Mouse (Mus musculus) kidney, adult 2 months (tissue): ENCODE measurements around the gene Fzr1. TPM values are rescaled to one million over a fixed set of nuclear protein-coding genes. Genes with fewer than 3 reads are reported as not detected.

Experiments
- DNase-seq: peaks from one replicate; pipeline ENCODE4 v3.0.0; 2021
- H3K27ac ChIP-seq: fragments of 200-500 bp; 2 replicates; pipeline ENCODE4 v1.5.1; 2012; ENCODE audit warnings: low read depth, low read length, control low read depth, inconsistent platforms; ENCODE audit not compliant: insufficient read depth
- H3K27me3 ChIP-seq: fragments of 200-500 bp; replicated peaks from 2 replicates; pipeline ENCODE4 v1.6.1; 2012; ENCODE audit warnings: mild to moderate bottlenecking, moderate library complexity, low read length, inconsistent platforms; ENCODE audit not compliant: control insufficient read depth, insufficient read depth
- H3K36me3 ChIP-seq: fragments of 200-500 bp; 2 replicates; pipeline ENCODE4 v1.6.1; 2012; ENCODE audit warnings: mild to moderate bottlenecking, moderate library complexity, low read length, inconsistent platforms; ENCODE audit not compliant: control insufficient read depth, insufficient read depth
- H3K4me1 ChIP-seq: fragments of 200-500 bp; 2 replicates; pipeline ENCODE4 v1.6.1; 2011; ENCODE audit warnings: low read length; ENCODE audit not compliant: control insufficient read depth, insufficient read depth
- H3K4me3 ChIP-seq: fragments of 200-500 bp; 2 replicates; pipeline ENCODE4 v1.5.1; 2011; ENCODE audit warnings: mild to moderate bottlenecking, low read depth, low read length, control low read depth; ENCODE audit not compliant: insufficient read depth
- CTCF ChIP-seq: fragments of 200-500 bp; conservative IDR thresholded peaks from 2 replicates; pipeline ENCODE4 v1.5.1; 2011; ENCODE audit warnings: low read depth, mild to moderate bottlenecking, control low read depth, low read length, moderate library complexity, mixed read lengths; ENCODE audit not compliant: insufficient read depth, insufficient read length
- POLR2A ChIP-seq: fragments of 200-500 bp; IDR thresholded peaks from one replicate; pipeline ENCODE4 v1.6.1; 2011; ENCODE audit warnings: low read depth, low read length, control low read depth
- WGBS: fragments of 180-500 bp; shearing (Covaris S2); methylation state at CpG from one replicate; pipeline ENCODE4 v1.1.7; 2018; 5-methylcytosine and 5-hydroxymethylcytosine counted together
- polyA plus RNA-seq: library from polyadenylated mRNA; depleted of rRNA; stranded (reverse); fragments of >200 nt; gene quantifications from 2 replicates; pipeline ENCODE4 v1.2.3, GENCODE M21; 2012; rRNA removed

Fzr1 gene
- polyA plus RNA-seq = 41.1 and 49.8 TPM in 2 replicates

DNA sequence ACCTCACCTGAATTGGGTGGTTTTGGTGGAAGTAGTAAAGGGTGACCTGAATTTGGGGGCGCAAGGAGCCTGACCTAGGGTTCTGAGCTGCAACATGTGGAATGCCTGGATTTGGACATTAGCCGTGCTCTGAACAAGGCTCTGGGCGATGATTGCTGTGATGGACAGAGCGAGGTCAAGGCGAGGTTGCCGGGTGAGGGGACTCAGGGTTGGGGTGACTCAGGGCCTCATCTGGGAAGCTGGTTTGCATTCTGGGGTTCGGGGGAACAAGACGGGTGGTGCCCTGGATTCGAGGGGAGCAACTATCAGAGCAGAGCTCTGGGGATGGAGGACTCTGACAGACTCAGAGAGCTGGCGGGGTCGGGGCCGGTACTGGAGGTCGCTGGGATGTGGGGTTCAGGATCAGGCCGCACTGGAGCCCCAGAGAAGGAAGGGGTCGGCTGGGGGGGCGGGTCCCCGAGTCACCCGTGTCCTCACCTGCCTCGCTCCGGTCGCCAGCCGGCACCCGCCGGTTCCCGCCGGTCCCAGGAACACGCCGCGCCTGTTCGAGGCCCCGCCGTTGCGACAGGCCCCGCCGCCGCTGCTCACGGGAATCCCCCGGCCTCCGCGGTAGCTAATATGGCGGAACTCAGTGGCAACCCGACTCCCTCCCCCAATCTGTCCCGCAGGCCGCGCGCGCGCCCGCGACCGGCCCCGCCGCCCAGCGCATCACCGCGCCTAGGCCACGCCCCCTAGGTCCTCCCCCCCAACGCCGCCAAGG lies at the start of gene Fzr1:
TSS of gene Fzr1 (minus strand) at position 724 of the 760 bp plus-strand sequence.
- DNase-seq = no peak
- H3K4me3 ChIP-seq = peak within 1 kb of the TSS; percentile 79
- H3K27ac ChIP-seq = peak within 1 kb of the TSS; percentile 26
- TF ChIP-seq POLR2A = peak; percentile 25
- TF ChIP-seq CTCF = no peak
- 1% methylated on average over 51 of the region's 59 CpGs for WGBS
- peaks cover 16% of the 10 kb centered on the region; the same call in 1 of the 2 replicates for H3K4me1 ChIP-seq
- no peaks in the 10 kb centered on the region for H3K27me3 ChIP-seq
- H3K36me3 ChIP-seq = no peaks in the 10 kb centered on the region

DNA sequence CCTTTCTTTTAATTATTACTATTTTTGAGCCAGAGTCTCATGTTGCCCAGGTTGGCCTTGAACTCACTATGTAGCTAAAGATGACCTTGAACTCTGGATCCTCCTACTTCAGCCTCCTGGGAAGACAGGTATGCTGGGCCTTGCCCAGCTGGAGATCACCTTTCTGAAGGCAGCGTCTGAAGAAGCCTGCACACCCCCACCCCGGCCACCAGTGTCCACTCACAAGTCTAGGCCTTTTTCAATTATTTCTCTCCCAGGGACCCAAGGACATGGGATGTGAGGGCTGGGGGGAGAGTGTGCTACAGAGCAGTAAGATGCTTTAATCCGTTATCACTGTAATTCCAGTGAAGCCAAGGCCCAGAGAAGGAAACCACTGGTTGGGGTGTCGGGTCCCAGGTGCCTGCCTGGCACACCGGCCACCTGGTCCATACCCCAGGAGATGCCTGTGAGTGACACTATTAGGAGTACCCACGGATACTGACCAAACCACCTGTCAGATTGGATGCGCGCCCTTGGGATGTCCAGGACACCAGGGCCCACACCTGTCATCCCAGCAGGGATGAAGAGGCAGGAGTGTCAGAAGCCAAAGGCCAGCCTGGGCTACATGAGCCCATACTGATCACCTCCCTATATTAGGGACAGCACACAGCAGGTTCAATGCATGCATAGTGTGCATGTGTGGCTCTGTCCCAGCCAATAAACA lies 49.6 kb upstream of the Fzr1 start:
- Histone ChIP-seq H3K27me3 (no peaks in the 10 kb centered on the region), H3K4me3 (no peak overlapping the region), H3K4me1 (peaks cover 37% of the 10 kb centered on the region), H3K27ac (peak overlapping the region; percentile 69), H3K36me3 (no peaks in the 10 kb centered on the region)
- DNase-seq = no peak
- no peak for TF ChIP-seq POLR2A
- no peak for TF ChIP-seq CTCF
- WGBS = 87% methylated on average over 8 of the region's 8 CpGs

DNA sequence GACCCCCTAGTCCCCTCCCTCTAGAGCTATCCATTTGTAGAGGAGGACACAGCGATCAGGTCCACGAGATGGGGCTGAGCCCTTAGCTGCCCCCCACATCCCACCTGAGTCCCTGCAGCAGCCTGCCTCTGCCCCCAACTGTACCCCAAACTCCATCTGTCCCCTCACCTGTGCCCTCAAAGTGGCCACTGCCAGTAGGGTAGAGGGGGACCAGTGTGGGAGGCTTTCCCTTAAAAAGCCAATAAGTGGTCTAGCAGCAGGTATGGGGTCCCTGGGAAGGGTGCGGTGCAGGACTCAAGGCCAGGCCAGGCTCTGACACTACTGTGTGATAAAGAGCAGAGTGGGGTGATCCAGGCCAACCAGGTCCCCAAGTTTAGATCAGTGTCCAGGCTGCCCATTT lies 49.0 kb upstream of the Fzr1 start:
- H3K36me3 ChIP-seq = no peaks in the 10 kb centered on the region
- H3K4me3 ChIP-seq = peak overlapping the region; percentile 85
- no peak for DNase-seq
- H3K27me3 ChIP-seq = no peaks in the 10 kb centered on the region
- peak overlapping the region; percentile 69 for H3K27ac ChIP-seq
- peaks cover 36% of the 10 kb centered on the region for H3K4me1 ChIP-seq
- TF ChIP-seq POLR2A = no peak
- TF ChIP-seq CTCF = no peak
- WGBS = 42% methylated on average over 3 of the region's 3 CpGs

DNA sequence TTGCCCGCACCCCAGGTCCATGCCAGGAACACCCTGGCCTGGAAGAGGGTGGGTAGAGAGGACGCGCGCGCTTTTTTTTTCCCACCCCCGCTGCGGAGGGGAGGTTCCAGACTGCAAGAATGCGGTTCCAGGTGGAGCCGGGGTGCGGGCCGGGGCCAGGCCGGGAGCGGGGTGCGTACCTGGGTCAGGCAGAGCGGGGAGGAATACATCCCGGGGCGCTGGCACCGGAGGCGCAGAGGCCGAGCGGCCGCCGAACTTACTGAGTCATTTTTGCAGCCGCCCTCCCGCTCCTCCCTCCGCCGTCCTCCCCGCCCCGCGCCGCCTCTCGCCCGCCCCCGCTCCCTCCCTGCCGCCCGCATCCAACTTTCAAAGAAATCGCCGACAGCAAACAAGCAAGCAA lies 48.6 kb upstream of the Fzr1 start:
- H3K27me3 ChIP-seq = no peaks in the 10 kb centered on the region
- H3K4me1 ChIP-seq = peaks cover 37% of the 10 kb centered on the region
- H3K4me3 ChIP-seq = peak overlapping the region; percentile 85
- TF ChIP-seq CTCF = no peak
- H3K36me3 ChIP-seq = no peaks in the 10 kb centered on the region
- WGBS = under 1% methylated on average over 33 of the region's 38 CpGs
- peak overlapping the region; percentile 94 for H3K27ac ChIP-seq
- DNase-seq = peak; percentile 83

DNA sequence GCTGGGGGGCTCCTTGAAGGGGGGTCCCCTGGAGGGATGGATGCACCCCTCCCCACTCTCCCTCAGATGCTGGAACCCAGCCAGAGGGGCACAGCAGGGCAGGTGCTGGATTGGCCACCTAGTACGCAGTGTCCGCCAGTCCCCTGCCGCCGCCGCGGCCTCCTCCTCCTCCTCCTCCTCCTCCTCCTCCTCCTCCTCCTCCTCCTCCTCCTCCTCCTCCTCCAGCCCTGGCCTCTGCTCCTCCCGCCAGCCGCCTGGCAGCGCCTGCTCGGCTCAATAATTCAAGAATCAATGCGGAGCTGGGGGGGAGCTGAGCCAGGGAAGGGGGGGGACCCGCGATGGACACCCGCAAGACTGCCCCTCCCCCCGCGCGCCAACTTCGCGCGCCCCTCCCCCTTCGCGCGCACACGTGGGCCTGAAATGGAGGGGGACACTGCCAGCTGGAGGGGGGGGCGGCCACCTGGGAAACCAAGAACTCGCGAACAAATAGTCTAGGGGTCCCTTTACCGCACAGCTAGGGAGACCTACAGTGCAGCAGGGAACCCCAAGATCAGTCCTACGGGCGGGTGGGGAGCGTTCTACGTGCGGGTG lies 47.9 kb upstream of the Fzr1 start:
- peak; percentile 49 for DNase-seq
- Histone ChIP-seq H3K36me3 (no peaks in the 10 kb centered on the region), H3K4me3 (peak overlapping the region; percentile 85), H3K27me3 (no peaks in the 10 kb centered on the region), H3K27ac (peak overlapping the region; percentile 94), H3K4me1 (peaks cover 34% of the 10 kb centered on the region)
- TF ChIP-seq POLR2A (no peak), CTCF (no peak)
- 2% methylated on average over 23 of the region's 33 CpGs for WGBS

DNA sequence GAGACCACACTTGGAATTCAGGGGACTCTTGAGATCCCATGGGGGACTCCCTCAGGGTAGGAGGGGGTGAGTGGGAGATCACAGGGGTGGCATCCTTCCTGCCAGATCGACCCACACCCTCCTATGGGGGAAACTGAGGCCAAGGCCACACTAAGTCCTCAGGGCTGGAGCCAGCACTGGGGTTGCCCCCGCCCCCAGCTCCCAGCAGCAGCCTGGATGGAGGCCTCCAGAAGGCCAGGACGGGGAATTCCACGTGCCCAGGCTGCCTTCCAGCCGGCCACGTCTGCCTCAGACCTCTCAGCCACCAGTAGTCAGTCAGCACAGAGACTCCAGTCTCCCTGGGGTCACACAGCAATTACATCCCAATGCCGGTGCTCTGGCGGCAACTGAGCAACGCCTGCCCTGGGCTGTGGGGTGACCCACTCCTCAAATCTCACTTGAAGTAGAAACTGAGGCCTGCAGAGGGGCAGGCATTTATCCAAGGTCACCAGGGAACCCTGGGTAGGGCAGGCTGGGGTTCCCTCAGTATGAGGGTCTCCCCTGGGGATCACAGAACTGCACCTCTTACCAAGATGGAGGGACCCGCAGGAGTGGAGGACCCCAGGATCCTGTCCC lies 47.0 kb upstream of the Fzr1 start:
- peaks cover 36% of the 10 kb centered on the region for H3K4me1 ChIP-seq
- H3K27ac ChIP-seq = peak overlapping the region; percentile 92
- 14% methylated on average over 10 of the region's 10 CpGs for WGBS
- H3K27me3 ChIP-seq = no peaks in the 10 kb centered on the region
- H3K4me3 ChIP-seq = peak overlapping the region; percentile 85
- no peak for TF ChIP-seq POLR2A
- TF ChIP-seq CTCF = no peak
- no peaks in the 10 kb centered on the region for H3K36me3 ChIP-seq
- peak; percentile 75 for DNase-seq
